Mouse (Mus musculus) spleen, postnatal 36 days (tissue): ENCODE data around the gene Hdgf.

Source experiments
- DNase-seq, 2 experiments: peaks; one replicate each; pipeline ENCODE4 v3.0.0; 2022; ENCODE audit warnings: low spot score in 2 of 2, mixed read lengths in 1 of 2

The Hdgf gene

DNA sequence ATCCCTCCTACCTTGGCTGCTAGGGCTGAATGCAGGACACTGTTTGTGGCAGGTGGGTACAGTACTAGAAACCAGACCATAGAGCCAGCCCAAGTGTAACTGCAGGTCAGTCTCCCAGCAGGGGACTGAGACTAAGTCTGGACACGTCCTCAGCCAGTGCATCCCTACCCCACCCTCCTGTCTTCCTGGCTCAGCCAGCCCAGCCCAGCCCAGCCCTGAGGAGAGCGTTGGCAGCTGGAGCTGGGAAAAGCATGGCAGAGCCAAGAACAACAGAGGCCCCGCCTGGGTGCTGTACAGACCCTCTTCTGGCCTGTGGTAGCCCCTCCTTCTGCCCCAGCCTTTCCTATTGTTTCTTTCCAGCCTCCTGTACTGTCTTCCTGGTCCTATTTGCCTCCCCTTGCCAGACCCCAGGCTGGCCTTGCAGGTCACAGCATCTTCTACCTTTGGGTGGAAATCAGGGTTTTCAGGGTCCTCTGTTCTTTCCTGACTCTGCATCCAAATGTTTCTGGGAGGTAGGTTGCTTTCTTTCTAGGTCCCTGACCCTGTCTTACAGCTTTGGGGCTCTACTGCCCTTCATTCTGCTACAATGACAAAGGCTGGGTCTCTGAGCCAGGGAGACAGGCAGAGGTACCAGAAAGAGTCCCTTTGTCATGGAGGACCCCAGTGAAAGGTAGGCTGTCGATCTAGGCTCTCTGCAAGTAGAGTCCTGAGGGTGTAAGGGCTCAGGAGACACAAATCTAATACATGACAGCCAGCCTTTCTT, 38.9 kb downstream of the Hdgf start:
- DNase-seq: no peak

DNA sequence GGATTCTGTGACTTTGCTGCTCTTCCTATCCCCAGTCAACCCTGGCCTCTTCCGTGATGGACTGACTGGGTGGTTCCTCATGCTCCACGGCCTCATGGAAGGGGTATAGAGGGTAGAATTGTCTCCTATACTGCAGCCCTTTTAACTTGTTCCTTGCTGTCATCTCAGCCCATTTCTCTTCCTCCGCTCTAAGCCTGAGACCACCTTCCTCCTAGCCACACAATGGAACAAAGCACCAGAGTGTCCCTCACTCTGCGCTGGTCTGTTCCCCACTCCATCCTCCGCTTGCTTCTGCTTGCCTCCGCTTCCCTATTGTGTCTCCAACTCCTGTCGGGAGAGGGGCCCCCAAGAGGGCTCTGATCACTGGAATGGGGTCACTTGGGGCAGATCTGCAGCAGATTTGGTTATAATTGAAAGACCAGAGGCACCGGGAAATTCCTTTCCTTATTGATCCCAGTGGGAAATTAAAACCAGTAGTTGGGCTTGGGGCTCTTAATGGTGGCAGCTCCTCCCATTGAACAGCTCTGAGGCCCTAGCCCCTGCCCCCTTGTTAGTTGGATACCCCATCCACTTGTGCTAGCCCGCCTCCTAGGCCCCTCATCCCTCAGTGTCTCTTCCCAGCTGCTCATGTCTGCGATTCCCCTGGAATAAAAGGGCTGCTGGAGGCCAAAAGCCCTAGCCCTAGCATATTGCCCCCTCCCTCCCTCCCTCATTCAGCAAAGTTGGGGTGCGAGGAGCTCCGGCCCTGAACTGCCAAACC, 39.8 kb downstream of the Hdgf start:
- no peak for DNase-seq

DNA sequence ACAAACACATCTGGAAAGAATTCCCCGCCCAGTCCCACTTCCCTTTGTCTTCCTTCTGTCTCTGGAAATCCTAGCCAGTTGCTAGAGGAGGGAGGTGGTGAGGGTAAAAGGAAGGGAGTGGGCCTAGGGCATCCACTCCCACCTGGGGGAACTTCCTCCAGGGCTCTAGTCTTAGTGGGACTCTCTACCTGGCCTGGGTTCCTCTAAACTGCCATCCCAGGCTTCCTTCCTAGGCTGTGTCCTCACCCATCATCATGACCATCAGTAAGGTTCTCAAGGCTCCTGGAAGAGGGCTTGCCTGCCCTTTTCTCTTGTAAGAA, 40.4 kb downstream of the Hdgf start:
- DNase-seq: no peak

DNA sequence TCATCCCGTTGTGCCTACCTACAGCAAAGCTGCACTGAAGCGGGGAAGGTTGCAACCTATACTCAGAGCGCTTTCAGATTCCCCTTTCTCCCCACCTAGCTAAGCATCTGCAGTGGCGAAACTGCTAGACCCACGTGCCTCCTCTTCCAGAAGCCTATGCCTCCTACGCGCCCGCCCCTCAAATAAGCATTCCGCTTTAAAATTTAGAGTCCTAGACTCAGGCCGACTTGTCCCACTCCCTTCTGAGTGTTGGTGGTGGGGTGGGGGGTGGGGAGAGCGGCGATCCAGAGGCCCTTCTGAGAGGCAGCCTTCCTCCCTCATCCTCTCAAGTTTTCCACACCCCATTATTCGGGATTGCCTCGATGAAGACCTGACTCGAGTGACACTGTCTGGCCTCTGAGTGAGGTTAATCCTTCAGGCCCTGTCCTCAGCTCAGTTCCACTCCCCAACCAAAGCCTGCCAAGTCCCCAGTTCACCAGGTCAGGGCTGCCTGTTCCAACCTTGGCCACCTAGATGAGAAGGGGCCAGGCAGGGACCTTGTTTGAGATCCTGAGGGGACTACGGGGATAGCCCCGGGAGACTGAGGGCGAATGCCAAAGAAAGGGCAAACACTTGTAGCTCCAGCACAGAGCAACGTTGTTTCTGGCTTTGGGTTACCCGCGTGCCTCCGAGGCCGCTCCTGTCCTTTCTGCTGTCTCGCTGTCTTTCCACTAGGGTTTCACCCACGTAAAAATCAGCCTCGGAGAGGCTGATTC, 41.1 kb downstream of the Hdgf start:
- no peak for DNase-seq

DNA sequence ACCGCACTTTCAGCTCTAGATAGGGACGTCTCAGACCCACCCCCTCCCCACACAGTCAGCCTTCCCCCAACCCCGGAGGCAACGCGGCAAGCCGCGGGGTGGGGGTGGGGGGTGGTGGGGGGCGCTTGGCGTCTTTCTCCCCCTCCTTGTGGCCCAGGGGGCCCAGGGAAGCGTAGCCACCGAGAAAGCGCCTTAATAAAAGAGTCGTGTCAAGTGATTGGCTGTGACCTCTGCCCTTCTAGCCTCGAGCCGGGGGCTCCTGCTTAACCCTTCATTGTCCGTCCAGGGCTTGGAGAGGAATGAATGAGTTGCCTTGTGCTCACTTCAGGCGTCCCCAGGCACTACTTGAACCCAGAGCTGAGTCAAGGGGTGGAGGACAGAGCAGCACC, 41.7 kb downstream of the Hdgf start:
- no peak for DNase-seq

DNA sequence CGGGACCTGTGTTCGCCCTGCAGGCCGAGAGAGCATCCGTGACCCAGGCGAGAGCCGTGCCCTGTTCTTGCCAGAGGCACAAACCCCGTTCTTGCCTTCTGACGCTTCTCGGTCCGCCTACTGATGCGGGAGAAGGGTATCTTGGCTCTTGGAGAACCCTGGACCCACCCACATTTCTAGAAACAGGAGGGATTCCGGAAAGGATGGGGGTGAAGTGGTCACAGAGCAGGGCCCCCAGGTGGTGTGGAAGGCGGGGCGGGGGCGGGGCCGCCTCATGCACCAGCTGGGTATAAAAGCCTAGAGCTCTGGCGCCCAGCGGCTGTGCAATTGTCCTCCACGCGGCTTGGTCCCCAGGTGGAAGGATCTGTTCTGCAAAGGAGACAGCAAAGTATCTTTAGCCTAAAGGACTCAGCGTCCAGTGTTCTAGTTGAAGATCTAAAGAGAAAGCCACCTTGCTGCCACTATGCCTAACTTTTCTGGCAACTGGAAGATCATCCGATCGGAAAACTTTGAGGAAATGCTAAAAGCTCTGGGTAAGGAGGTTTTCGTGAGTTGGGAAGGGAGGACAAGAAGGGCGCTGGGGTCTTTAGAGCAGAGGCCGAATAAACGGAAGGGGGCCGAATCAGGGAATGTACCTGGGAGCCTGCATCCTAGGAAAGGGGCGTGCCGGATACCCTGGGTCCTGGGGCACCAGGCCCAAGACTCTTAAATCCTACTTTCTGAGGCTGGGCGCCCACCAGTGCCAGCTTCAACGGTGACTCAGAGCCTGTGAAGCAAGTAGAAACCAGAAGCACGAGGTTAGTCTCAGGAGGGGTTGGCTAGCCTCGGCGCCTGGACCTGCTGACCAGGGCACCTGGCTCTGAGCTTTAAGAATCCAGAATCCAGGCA, 42.5 kb downstream of the Hdgf start, which contains the start of gene Crabp2:
Gene Crabp2, plus strand, starts transcription at position 289 of the 888 bp plus-strand sequence.
- DNase-seq: no peak

DNA sequence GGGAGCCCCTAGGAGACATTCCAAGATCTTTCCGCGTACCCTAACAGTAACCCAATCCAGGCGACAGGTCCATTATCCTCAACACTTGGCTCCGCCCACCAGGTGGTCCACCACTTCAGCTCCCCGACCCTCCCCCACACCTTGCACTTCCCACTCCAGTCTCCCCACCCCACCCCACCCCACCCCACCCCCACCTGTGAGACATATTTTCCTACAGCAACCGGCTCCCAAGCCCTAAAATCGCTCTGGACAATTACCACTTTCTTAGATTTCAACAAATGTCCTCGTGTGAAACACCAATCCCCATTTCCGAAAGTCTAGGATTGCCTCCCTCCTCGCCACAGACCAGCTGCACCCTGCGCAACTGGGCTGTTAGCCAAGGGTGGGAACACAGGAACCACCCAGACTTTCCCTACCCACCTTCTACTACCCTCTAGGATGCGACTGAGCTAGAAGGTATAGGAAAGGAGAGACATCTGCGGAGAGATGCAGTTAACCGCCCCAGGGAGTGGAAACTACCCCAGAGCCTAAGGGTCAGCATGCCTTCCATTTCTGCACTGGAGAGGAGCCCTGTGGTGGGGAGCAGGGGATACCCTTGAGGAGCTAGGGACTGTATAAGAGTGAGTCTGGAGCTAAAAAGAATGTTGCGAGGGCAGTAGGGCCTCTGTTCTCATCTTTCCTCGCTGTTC, 43.3 kb downstream of the Hdgf start:
- DNase-seq: no peak

DNA sequence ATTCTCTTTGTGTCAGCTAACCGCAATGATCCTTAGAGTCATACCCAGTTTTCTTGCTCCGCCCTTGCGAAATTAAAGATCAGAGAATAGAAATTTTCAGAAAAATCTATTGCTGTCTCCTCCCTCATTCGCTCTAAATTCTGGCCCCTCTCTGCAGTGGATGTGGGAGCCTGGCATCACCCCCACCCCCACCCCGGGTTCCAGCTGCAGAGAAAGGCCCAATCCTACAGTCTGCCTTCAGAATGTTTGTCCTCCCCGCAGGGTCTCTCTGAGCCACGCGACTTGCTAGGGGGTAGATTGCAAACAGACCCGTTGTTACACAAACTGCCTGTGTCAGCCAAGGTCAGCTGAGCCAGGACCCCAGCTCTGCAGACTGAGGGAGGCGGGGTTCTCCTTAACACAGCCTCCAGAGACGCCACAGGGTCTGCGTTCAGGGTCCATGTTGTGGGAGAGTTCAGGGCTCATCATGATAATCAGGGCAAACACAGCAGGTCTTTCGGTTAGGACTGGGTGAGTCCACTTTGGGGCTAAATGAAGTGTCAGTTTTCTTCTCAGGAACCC, 43.9 kb downstream of the Hdgf start:
- no peak for DNase-seq

DNA sequence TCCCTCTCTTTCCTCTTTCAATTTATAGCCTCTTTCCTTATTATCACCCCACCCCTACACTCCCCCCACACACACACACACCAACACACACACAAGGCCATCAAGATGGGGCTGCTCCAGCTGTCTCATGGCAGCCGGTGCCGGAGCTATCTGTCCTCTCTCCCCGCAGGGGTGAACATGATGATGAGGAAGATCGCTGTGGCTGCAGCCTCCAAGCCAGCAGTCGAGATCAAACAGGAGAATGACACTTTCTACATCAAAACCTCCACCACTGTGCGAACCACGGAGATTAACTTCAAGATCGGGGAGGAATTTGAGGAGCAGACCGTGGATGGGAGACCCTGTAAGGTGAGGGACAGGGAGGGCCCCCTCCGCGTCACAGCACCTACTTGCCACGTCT, 45.8 kb downstream of the Hdgf start:
- no peak for DNase-seq

DNA sequence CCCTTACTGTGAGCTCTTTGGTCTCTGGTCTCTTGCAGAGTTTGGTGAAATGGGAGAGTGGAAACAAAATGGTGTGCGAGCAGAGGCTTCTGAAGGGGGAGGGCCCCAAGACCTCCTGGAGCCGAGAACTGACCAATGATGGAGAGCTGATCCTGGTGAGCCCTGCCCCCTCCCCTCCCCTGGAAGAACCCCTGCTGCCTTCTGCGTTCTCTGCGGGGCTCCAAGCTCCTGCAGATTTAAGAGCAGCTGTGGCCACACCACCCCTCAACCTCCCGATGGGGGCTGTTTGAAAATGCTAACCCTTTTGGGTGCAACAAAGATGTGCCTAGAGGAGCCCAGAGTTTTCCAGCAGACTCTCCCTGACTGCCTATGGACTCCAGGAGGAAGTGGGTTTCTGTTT, 46.3 kb downstream of the Hdgf start:
- no peak for DNase-seq

DNA sequence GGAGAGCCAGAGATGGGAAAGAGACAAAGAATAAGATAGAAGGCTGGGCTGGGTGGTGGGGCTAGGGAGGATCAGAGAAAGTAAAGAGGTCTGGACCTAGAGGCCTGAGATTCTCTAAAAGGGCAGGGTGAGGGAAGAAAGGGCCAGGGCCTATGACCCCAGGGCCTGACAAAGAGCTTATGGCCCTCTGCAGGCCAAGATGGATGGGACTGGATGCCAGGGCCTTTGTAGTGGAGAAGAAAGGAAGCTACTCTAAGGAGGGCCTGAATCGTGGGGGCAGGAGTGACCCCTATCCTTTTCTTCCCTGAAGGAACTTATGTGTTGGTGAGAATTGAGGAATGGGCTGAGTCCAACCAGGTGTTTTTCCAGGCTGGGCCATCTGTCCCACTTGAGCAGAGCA, 51.9 kb downstream of the Hdgf start:
- DNase-seq: no peak

DNA sequence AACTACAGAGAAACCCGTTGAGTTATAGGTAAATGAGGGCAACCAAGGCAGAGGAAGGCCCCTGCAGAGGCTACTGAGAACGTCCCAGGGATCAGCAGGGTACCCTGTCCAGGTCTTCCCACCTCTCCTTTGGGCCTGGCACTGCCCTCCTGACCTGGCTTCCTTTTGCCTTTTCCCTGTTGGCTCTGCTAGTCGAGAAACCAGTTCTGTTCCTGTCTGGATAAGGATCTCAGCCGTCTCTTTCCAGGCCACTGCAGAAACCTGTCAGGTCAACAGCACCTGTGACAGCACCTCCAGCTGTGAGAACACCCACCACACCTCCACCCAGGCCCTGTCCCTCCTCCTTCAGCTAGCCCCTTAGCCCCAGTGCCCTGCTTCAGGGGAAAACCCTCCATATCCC, 52.4 kb downstream of the Hdgf start:
- DNase-seq: no peak

DNA sequence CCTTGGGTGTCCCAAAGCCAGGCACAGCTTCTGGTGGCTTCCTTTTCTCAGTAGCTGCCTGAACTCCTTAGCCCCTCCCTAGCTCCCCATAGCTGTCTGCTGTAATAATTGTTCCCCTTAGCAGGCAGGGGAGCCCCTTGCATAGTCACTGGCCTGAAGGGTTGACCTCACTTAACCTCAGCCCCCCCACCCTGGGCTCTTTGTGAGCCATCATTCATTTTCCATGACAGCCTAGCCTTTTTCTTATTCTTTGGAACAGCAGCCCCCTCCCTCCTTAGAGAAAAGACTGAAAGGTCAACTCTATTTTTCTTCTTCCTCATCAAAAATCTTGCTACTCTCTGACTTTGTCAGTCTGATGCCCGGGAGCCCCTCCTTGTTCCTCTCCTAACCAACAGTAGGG, 52.8 kb downstream of the Hdgf start:
- no peak for DNase-seq

DNA sequence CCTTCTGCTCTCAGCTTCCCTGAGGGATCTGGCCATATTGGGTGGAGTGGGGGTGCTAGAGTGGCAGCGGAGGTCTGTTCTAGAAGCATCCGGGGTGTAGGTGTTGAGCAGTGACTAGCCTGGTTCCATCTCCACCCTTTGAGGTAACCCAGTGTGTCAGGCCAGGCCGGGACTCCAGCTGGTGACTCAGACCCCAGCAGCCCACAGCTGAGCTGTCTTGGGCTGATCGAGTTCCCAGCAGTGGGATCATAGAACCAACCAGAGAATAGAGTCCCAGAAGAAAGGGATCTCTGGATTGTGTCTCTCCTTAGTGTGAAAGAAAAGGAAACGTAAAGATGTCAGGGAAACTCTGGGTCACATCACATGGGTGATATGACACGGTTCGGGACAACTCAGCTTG, 53.2 kb downstream of the Hdgf start:
- DNase-seq: no peak

DNA sequence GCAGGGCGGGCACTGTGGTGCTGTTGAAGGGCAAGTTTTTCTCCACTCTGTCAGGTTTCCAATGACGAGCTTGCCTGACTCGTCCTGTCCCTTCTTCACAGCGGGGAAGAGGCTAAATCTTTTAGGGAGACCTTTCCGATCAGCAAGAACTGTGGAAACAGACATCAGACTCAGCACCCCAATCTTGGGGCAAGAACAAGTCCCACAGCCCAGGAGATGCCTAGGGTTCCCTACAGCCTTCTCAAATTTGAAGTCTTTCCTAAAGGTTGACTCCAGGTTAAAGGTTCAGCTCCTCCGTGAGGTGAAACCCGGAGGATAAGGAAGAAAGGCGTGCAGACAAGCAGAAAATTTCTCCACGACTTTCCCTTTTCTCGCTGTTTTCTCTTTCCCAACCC, 54.1 kb downstream of the Hdgf start:
- DNase-seq: no peak

DNA sequence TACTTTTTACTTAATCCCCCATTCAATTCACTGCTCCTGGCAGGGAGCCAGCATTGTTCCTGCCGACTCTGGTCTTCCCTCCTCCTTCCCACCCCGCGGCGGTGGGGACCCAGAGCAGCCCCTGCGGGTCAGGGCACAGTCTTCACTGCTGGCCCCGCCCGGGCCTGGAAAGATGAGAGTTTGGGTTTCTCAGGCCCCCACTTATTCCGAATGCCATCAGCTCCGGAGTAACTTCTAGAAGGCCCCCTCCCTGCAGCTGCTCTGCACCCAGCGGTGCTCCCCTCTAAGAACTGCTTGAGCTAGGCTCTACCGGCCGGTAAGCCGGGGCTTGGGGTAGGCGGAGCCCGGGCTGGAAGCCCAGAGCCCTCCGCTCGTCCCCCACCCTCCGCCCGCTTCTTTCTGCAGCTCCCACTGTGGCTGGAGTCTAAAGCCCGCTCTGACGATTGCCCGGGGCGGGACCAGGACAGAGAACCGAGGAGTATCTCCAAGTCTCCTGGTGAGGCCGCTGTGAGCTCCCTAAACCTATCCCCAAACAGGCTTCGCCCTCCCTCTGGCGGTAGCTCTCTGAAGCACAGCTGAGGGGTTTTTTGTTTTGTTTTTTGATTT, 54.6 kb downstream of the Hdgf start:
- peak; percentile 61 to 63 for DNase-seq
